Mouse (Mus musculus): ENCODE measurements around the gene Tex2. TPM values are rescaled to one million over a fixed set of nuclear protein-coding genes. Genes with fewer than 3 reads are reported as not detected.

The Tex2 gene
- polyA plus RNA-seq, 1 experiment from 2014 or later, result 39.5 TPM

DNA sequence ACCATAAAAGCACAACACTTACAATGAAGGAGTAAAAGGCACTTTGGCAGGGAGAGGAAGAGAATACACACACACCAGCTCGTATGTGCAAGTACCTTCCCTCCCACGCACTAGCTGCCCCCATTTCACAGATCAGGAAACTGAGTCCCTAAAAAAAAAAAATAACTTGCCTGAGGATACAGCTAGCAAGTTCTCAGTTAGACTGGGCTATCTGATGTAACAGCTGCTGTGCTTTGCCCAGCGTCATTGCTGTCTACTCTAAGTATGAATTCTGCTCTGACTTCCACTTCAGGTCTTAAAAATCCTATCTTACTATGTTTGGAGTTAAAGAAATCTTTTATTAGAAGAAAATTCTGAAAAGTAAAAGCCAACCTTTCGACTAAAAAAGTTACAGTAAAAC is 127.6 kb downstream of the Tex2 start:
- H3K27ac ChIP-seq (ENCODE audit: low read depth, low read length), result no peak overlapping the region
- ATAC-seq (ENCODE audit: low read depth), result no peak
- no peaks in the 10 kb centered on the region for H3K9me3 ChIP-seq (ENCODE audit: control insufficient read depth, low read length)
- no peak overlapping the region for H3K4me2 ChIP-seq (ENCODE audit: low read depth, low read length)
- H3K27me3 ChIP-seq (ENCODE audit: control insufficient read depth, insufficient read depth, low read length), result no peaks in the 10 kb centered on the region
- 85% methylated on average over 4 of the region's 4 CpGs for WGBS
- H3K9ac ChIP-seq (replicated peaks; ENCODE audit: low read depth, low read length), result no peak overlapping the region
- H3K4me1 ChIP-seq (ENCODE audit: control insufficient read depth, insufficient read depth, low read length), result peaks cover 5% of the 10 kb centered on the region; the same call in 1 of the 2 replicates
- H3K4me3 ChIP-seq (ENCODE audit: low read depth, low read length), result no peak overlapping the region
- no peaks in the 10 kb centered on the region for H3K36me3 ChIP-seq (ENCODE audit: control insufficient read depth, insufficient read depth, low read length)

DNA sequence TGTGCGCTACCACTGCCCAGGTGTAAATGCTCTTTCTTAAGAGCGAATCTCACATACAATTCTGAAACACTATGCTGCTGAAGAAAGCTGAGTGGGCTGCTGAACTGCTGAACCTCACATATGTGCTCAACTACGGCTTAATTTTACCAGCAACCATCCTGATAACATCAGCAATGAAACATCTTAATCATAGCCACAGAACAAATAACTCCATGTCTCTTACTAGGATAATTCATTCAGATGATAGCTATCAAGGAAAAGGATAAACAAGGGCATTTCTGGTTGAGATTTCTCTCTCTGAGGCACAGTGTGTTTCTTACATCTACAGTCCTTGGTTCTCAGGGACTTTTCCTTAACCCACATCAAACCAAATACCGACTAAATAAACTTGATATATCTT is 128.3 kb downstream of the Tex2 start:
- no peak overlapping the region for H3K27ac ChIP-seq (ENCODE audit: low read depth, low read length)
- H3K4me3 ChIP-seq (ENCODE audit: low read depth, low read length), result no peak overlapping the region
- no peaks in the 10 kb centered on the region for H3K36me3 ChIP-seq (ENCODE audit: control insufficient read depth, insufficient read depth, low read length)
- no peaks in the 10 kb centered on the region for H3K27me3 ChIP-seq (ENCODE audit: control insufficient read depth, insufficient read depth, low read length)
- H3K9me3 ChIP-seq (ENCODE audit: control insufficient read depth, low read length), result no peaks in the 10 kb centered on the region
- no peak overlapping the region for H3K4me2 ChIP-seq (ENCODE audit: low read depth, low read length)
- ATAC-seq (ENCODE audit: low read depth), result no peak
- H3K9ac ChIP-seq (replicated peaks; ENCODE audit: low read depth, low read length), result no peak overlapping the region
- peaks cover 5% of the 10 kb centered on the region; the same call in 1 of the 2 replicates for H3K4me1 ChIP-seq (ENCODE audit: control insufficient read depth, insufficient read depth, low read length)
- whole genome bisulfite sequencing, result 95% methylated on average over 4 of the region's 4 CpGs

DNA sequence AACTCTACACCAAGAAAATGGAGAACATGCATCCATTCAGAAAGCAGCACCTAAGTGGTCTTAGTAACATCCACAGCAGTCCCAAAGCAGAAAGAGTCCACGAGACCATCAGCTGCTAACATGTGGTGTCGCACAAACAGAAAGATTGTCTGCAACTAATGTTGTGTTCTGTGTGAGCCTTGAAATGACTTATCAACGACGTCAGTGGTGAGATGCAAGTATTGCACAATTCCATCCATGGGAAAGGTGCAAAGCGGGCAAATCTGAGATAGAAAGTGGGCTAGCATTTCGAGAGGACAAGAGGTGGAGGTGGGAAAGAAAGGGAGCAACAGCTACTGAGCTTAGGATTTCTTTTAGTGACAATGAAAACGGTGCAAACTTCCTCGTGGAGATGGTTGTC is 130.4 kb downstream of the Tex2 start:
- Histone ChIP-seq H3K27me3 (ENCODE audit: control insufficient read depth, insufficient read depth, low read length) (no peaks in the 10 kb centered on the region), H3K4me2 (ENCODE audit: low read depth, low read length) (no peak overlapping the region), H3K27ac (ENCODE audit: low read depth, low read length) (no peak overlapping the region), H3K9ac (replicated peaks; ENCODE audit: low read depth, low read length) (no peak overlapping the region), H3K4me1 (ENCODE audit: control insufficient read depth, insufficient read depth, low read length) (peaks cover 5% of the 10 kb centered on the region; the same call in 1 of the 2 replicates), H3K9me3 (ENCODE audit: control insufficient read depth, low read length) (no peaks in the 10 kb centered on the region), H3K4me3 (ENCODE audit: low read depth, low read length) (no peak overlapping the region), H3K36me3 (ENCODE audit: control insufficient read depth, insufficient read depth, low read length) (no peaks in the 10 kb centered on the region)
- 91% methylated on average over 8 of the region's 8 CpGs for WGBS
- no peak for ATAC-seq (ENCODE audit: low read depth)

GRCm38 (mm10) chr11:106481651-106482050 is 131.6 kb downstream of the Tex2 start:
- no peaks in the 10 kb centered on the region for H3K27me3 ChIP-seq (ENCODE audit: control insufficient read depth, insufficient read depth, low read length)
- no peak for ATAC-seq (ENCODE audit: low read depth)
- no peak overlapping the region for H3K4me3 ChIP-seq (ENCODE audit: low read depth, low read length)
- no peak overlapping the region for H3K9ac ChIP-seq (replicated peaks; ENCODE audit: low read depth, low read length)
- no peaks in the 10 kb centered on the region for H3K36me3 ChIP-seq (ENCODE audit: control insufficient read depth, insufficient read depth, low read length)
- no peak overlapping the region for H3K4me2 ChIP-seq (ENCODE audit: low read depth, low read length)
- peaks cover 4% of the 10 kb centered on the region; the same call in 1 of the 2 replicates for H3K4me1 ChIP-seq (ENCODE audit: control insufficient read depth, insufficient read depth, low read length)
- WGBS, result 64% methylated on average over 4 of the region's 4 CpGs
- no peak overlapping the region for H3K27ac ChIP-seq (ENCODE audit: low read depth, low read length)
- H3K9me3 ChIP-seq (ENCODE audit: control insufficient read depth, low read length), result no peaks in the 10 kb centered on the region

GRCm38 (mm10) chr11:106480530-106480885 is 132.7 kb downstream of the Tex2 start:
- Histone ChIP-seq H3K9ac (replicated peaks; ENCODE audit: low read depth, low read length) (no peak overlapping the region), H3K9me3 (ENCODE audit: control insufficient read depth, low read length) (no peaks in the 10 kb centered on the region), H3K4me2 (ENCODE audit: low read depth, low read length) (no peak overlapping the region), H3K27me3 (ENCODE audit: control insufficient read depth, insufficient read depth, low read length) (no peaks in the 10 kb centered on the region), H3K4me1 (ENCODE audit: control insufficient read depth, insufficient read depth, low read length) (no peaks in the 10 kb centered on the region), H3K27ac (ENCODE audit: low read depth, low read length) (no peak overlapping the region), H3K4me3 (ENCODE audit: low read depth, low read length) (no peak overlapping the region), H3K36me3 (ENCODE audit: control insufficient read depth, insufficient read depth, low read length) (no peaks in the 10 kb centered on the region)
- no peak for ATAC-seq (ENCODE audit: low read depth)
- 95% methylated on average over 3 of the region's 3 CpGs for WGBS

GRCm38 (mm10) chr11:106479619-106480529 is 133.3 kb downstream of the Tex2 start:
- 85% methylated on average over 9 of the region's 9 CpGs for WGBS
- Histone ChIP-seq H3K4me2 (ENCODE audit: low read depth, low read length) (no peak overlapping the region), H3K9ac (replicated peaks; ENCODE audit: low read depth, low read length) (no peak overlapping the region), H3K27me3 (ENCODE audit: control insufficient read depth, insufficient read depth, low read length) (no peaks in the 10 kb centered on the region), H3K4me3 (ENCODE audit: low read depth, low read length) (no peak overlapping the region), H3K36me3 (ENCODE audit: control insufficient read depth, insufficient read depth, low read length) (no peaks in the 10 kb centered on the region), H3K27ac (ENCODE audit: low read depth, low read length) (no peak overlapping the region), H3K4me1 (ENCODE audit: control insufficient read depth, insufficient read depth, low read length) (no peaks in the 10 kb centered on the region), H3K9me3 (ENCODE audit: control insufficient read depth, low read length) (no peaks in the 10 kb centered on the region)
- ATAC-seq (ENCODE audit: low read depth), result no peak

GRCm38 (mm10) chr11:106478745-106479144 is 134.5 kb downstream of the Tex2 start:
- WGBS, result 32% methylated on average over 1 of the region's 1 CpGs
- no peak overlapping the region for H3K9ac ChIP-seq (replicated peaks; ENCODE audit: low read depth, low read length)
- no peaks in the 10 kb centered on the region for H3K27me3 ChIP-seq (ENCODE audit: control insufficient read depth, insufficient read depth, low read length)

GRCm38 (mm10) chr11:106477505-106478160 is 135.6 kb downstream of the Tex2 start:
- Histone ChIP-seq H3K36me3 (ENCODE audit: control insufficient read depth, insufficient read depth, low read length) (no peaks in the 10 kb centered on the region), H3K27ac (ENCODE audit: low read depth, low read length) (no peak overlapping the region), H3K9me3 (ENCODE audit: control insufficient read depth, low read length) (no peaks in the 10 kb centered on the region), H3K27me3 (ENCODE audit: control insufficient read depth, insufficient read depth, low read length) (no peaks in the 10 kb centered on the region), H3K4me1 (ENCODE audit: control insufficient read depth, insufficient read depth, low read length) (no peaks in the 10 kb centered on the region), H3K9ac (replicated peaks; ENCODE audit: low read depth, low read length) (no peak overlapping the region), H3K4me2 (ENCODE audit: low read depth, low read length) (no peak overlapping the region), H3K4me3 (ENCODE audit: low read depth, low read length) (no peak overlapping the region)
- over 99% methylated on average over 3 of the region's 4 CpGs for WGBS
- no peak for ATAC-seq (ENCODE audit: low read depth)

More at GRCm38 (mm10) chr11:106478745-106479144, 134.5 kb downstream of the Tex2 start:
- no peak overlapping the region for H3K4me3 ChIP-seq (ENCODE audit: low read depth, low read length)
- no peak overlapping the region for H3K27ac ChIP-seq (ENCODE audit: low read depth, low read length)
- no peaks in the 10 kb centered on the region for H3K9me3 ChIP-seq (ENCODE audit: control insufficient read depth, low read length)
- no peaks in the 10 kb centered on the region for H3K36me3 ChIP-seq (ENCODE audit: control insufficient read depth, insufficient read depth, low read length)
- H3K4me2 ChIP-seq (ENCODE audit: low read depth, low read length), result no peak overlapping the region
- H3K4me1 ChIP-seq (ENCODE audit: control insufficient read depth, insufficient read depth, low read length), result no peaks in the 10 kb centered on the region
- ATAC-seq (ENCODE audit: low read depth), result no peak

- Histone ChIP-seq H3K27me3 (ENCODE audit: control insufficient read depth, insufficient read depth, low read length) (no peaks in the 10 kb centered on the region), H3K9me3 (ENCODE audit: control insufficient read depth, low read length) (no peaks in the 10 kb centered on the region), H3K4me3 (ENCODE audit: low read depth, low read length) (no peak overlapping the region), H3K4me2 (ENCODE audit: low read depth, low read length) (no peak overlapping the region), H3K27ac (ENCODE audit: low read depth, low read length) (no peak overlapping the region), H3K4me1 (ENCODE audit: control insufficient read depth, insufficient read depth, low read length) (no peaks in the 10 kb centered on the region), H3K36me3 (ENCODE audit: control insufficient read depth, insufficient read depth, low read length) (no peaks in the 10 kb centered on the region), H3K9ac (replicated peaks; ENCODE audit: low read depth, low read length) (no peak overlapping the region)
- 95% methylated on average over 1 of the region's 1 CpGs for WGBS
- no peak for ATAC-seq (ENCODE audit: low read depth)
These were observed 137.9 kb downstream of the Tex2 start for GRCm38 (mm10) chr11:106475309-106475708.

Measured in neural tube, embryonic 14.5 days (tissue).